Mouse (Mus musculus) kidney, postnatal 25 days (tissue): ENCODE measurements at regions not wholly inside any gene's neighbourhood (a gene's known extent, or its start where the extent isn't known, plus 50 kb on each side); places are given as distances from the start of the nearest gene placed in this dataset.
"Not testable (repeated sequence)": the region's sequence is repeated elsewhere in the genome, so short reads cannot be mapped to it uniquely, and the experiment has no call there.

ENCODE experiments used
- DNase-seq, 2 experiments: peaks; one replicate each; pipeline ENCODE4 v3.0.0; 2021; ENCODE audit warnings: mixed read lengths in 2 of 2

GRCm38 (mm10) chr11:7796373-7796772 is 582.6 kb upstream of the Igfbp3 start:
- no peak for DNase-seq

GRCm38 (mm10) chr11:7794206-7794605 is 580.5 kb upstream of the Igfbp3 start:
- no peak for DNase-seq

DNA sequence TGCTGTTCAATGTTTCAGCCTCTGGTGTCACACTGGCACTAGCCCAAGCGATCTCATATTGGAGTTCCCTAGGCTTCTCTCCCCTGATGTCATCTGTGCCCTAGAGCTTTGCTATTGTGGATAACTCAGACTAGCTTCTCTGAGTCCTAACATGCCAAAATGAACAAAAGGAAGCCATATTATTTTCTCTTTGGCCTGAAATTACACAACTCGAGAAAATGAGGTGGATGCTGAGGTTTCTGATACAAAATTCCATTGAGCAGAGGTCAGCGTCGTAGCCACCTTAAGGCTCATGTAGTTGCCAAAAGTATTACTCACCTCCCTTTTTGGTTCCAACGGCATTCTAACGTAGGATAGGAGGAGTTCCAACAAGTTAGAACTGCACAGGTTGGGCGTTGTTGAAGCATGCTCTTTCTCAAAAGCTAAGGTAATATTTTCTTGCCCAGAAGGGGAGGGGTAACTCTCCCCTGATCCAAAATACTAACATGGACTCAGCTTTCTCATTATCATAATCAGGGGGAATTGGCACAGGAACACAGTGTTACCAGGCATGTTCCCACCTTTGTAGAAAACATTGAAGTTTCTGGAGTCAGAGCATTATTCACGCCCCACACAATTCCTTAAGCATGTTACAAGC is 566.9 kb upstream of the Igfbp3 start:
- no peak for DNase-seq

DNA sequence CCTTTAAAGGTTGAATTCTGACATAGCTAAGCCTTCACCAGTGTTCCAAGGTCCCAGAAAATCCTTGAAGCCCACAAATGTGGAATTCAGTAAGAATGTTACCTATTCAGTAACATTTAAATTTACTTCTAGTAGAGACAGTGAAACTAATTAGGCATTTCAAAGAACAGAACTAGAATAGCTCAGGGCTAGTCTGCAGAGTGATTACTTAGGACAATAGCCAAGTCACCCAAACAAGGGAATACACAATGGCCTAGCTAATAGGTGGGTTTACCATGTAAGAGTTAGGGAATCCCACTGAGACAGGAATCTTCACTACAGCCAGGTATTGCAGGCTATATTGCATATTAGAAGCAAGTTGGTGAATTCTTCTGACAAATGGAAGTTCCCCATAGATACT is 561.6 kb upstream of the Igfbp3 start:
- DNase-seq, result not testable (repeated sequence)

- no peak for DNase-seq
These were observed 551.6 kb upstream of the Igfbp3 start for GRCm38 (mm10) chr11:7765303-7765702.

DNA sequence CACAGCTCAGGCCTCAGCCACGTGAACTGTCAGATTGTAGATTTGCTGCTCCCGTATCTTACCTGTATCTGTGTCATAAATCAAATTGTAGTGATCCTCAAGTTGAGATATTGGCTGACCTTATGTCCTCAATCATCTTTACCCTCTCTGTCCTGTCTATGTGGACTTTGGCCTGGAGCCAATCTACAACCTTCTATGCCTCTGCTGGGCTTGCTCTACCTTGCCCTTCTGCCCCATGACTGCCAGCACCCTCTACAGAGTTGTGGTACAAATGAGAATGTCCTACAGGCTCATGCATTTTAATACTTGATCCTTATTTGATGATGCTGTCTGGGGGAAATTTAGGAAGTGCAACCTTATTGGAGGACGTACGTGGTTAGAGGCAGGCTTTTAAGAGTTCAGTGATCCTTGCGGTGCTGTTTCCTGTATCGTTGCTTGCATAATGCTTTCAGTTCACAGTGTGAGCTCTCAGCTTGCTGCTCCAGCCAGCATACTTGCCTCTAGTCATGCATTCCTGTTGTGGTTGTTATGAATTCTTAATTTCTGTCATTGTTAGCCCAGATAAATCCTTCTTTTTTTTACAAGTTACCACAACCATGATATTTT is 545.2 kb upstream of the Igfbp3 start:
- DNase-seq, result no peak
